Mouse (Mus musculus) gastrocnemius, postnatal 14 days (tissue): Measurements from ENCODE around the gene Olfr1029. TPM values are rescaled to one million over a fixed set of nuclear protein-coding genes. Genes with fewer than 3 reads are reported as not detected.
"Not testable (repeated sequence)": the region's sequence is repeated elsewhere in the genome, so short reads cannot be mapped to it uniquely, and the experiment has no call there.

ENCODE experiments used
- DNase-seq: peaks from one replicate; pipeline ENCODE4 v3.0.0; 2021; ENCODE audit warnings: mixed read lengths
- intact Hi-C: fragments of 180-260 bp; cut with DNase I; formaldehyde crosslinking; loops from one replicate; pipeline ENCODE4 v1.15.1; 2025; ENCODE audit warnings: low total_unique reads
- long read RNA-seq, 2 experiments: library from polyadenylated mRNA; stranded (forward); transcript quantifications; one replicate each; pipeline ENCODE4 v2.0.0; 2021
- total RNA-seq, 2 experiments: library from RNA; stranded (reverse); gene quantifications; 2 replicates each; pipeline ENCODE4 v1.2.3; 2021

Olfr1029 gene
- total RNA-seq = not detected
- long read RNA-seq, experiment 1 = 0 reads
- long read RNA-seq, experiment 2 = 0 reads

- no peak for DNase-seq
- intact Hi-C loops = no loop called here
Observed at GRCm38 (mm10) chr2:85973595-85973994, at the start of gene Olfr1029. Gene Olfr1029, plus strand, starts transcription at chr2:85973895.

GRCm38 (mm10) chr2:85950137-85950536, 23.6 kb upstream of the Olfr1029 start, which contains the start of gene Olfr1028:
Gene Olfr1028, plus strand, starts transcription at chr2:85950437.
- no peak for DNase-seq
- intact Hi-C loops = no loop called here

- intact Hi-C loops = no loop called here
- DNase-seq = no peak
Observed at GRCm38 (mm10) chr2:85978976-85979375, 5.3 kb downstream of the Olfr1029 start, which contains the start of gene Olfr1030. Gene Olfr1030, plus strand, starts transcription at chr2:85979276.

GRCm38 (mm10) chr2:85990004-85990403, 16.3 kb downstream of the Olfr1029 start, which contains the start of gene Olfr1031:
Gene Olfr1031, plus strand, starts transcription at chr2:85990304.
- intact Hi-C loops = no loop called here
- no peak for DNase-seq

- DNase-seq = no peak
- intact Hi-C loops = no loop called here
Observed at GRCm38 (mm10) chr2:86005240-86005639, 31.5 kb downstream of the Olfr1029 start, which contains the start of gene Olfr1032. Gene Olfr1032, plus strand, starts transcription at chr2:86005540.

- intact Hi-C loops, DNase-seq: not testable (repeated sequence)
Observed at GRCm38 (mm10) chr2:86020406-86020805, 46.7 kb downstream of the Olfr1029 start, which contains the start of gene Olfr1033. Gene Olfr1033, plus strand, starts transcription at chr2:86020633.

GRCm38 (mm10) chr2:86021518-86021917, 47.8 kb downstream of the Olfr1029 start:
- intact Hi-C loops, DNase-seq: not testable (repeated sequence)

Other genes with a start within 250 kb of the Olfr1029 start
- not detected for gene Olfr1012, start 211.1 kb upstream of the Olfr1029 start, total RNA-seq
- gene Olfr1013, start 206.8 kb upstream of the Olfr1029 start, total RNA-seq = not detected
- gene Olfr1014, start 201.2 kb upstream of the Olfr1029 start, total RNA-seq = not detected
- not detected for gene Olfr1015, start 191.9 kb upstream of the Olfr1029 start, total RNA-seq
- not detected for gene Olfr1016, start 171.4 kb upstream of the Olfr1029 start, total RNA-seq
- gene Olfr1018, start 155.4 kb upstream of the Olfr1029 start, total RNA-seq = not detected
- not detected for gene Olfr1019, start 128.4 kb upstream of the Olfr1029 start, total RNA-seq
- not detected for gene Olfr1020, start 126.9 kb upstream of the Olfr1029 start, total RNA-seq
- not detected for gene Olfr1022, start 105.3 kb upstream of the Olfr1029 start, total RNA-seq
- not detected for gene Olfr1023, start 88.3 kb upstream of the Olfr1029 start, total RNA-seq
- not detected for gene Olfr1024, start 68.8 kb upstream of the Olfr1029 start, total RNA-seq
- not detected for gene Olfr1025-ps1, start 58.7 kb upstream of the Olfr1029 start, total RNA-seq
- not detected for gene Olfr1026, start 52.3 kb upstream of the Olfr1029 start, total RNA-seq
- not detected for gene Olfr1028, start 23.5 kb upstream of the Olfr1029 start, total RNA-seq
- not detected for gene Olfr1030, start 5.4 kb downstream of the Olfr1029 start, total RNA-seq
- gene Olfr1031, start 16.4 kb downstream of the Olfr1029 start, total RNA-seq = not detected
- gene Olfr1032, start 31.6 kb downstream of the Olfr1029 start, total RNA-seq = not detected
- gene Olfr1033, start 46.7 kb downstream of the Olfr1029 start, total RNA-seq = under 1 TPM in 1 of 2 experiments, not detected in 1; 0.64 TPM
- gene Olfr1034, start 72.0 kb downstream of the Olfr1029 start, total RNA-seq = not detected
- not detected for gene Olfr1036, start 100.1 kb downstream of the Olfr1029 start, total RNA-seq
- not detected for gene Olfr1037, start 113.5 kb downstream of the Olfr1029 start, total RNA-seq
- not detected for gene Olfr1039, start 162.0 kb downstream of the Olfr1029 start, total RNA-seq
- gene Olfr1040, start 172.8 kb downstream of the Olfr1029 start, total RNA-seq = not detected
- gene Olfr1042, start 187.9 kb downstream of the Olfr1029 start, total RNA-seq = not detected
- not detected for gene Olfr1043, start 193.6 kb downstream of the Olfr1029 start, total RNA-seq
- gene Olfr1044, start 203.9 kb downstream of the Olfr1029 start, total RNA-seq = not detected
- not detected for gene Olfr52, start 211.8 kb downstream of the Olfr1029 start, total RNA-seq
- gene Olfr1045, start 229.1 kb downstream of the Olfr1029 start, total RNA-seq = not detected
- not detected for gene Olfr1046, start 245.4 kb downstream of the Olfr1029 start, total RNA-seq